Mouse (Mus musculus) 3134 (cell line): ENCODE data around the gene Gm20695.
"Not testable (repeated sequence)": the region's sequence is repeated elsewhere in the genome, so short reads cannot be mapped to it uniquely, and the experiment has no call there.

Source experiments
- DNase-seq: peaks from one replicate; pipeline ENCODE4 v3.0.0-alpha.2; 2011; ENCODE audit warnings: low spot score; ENCODE audit not compliant: insufficient read length; ENCODE audit errors: extremely low read depth

Gm20695 gene

GRCm38 (mm10) chr16:3884201-3885064, at the start of gene Gm20695, which contains the start of gene Zfp597:
TSS of gene Gm20695 (plus strand) at chr16:3884648.
TSS of gene Zfp597 (minus strand) at chr16:3884561.
- DNase-seq: peak; percentile 98

GRCm38 (mm10) chr16:3835461-3835860, 49.0 kb upstream of the Gm20695 start:
- DNase-seq: no peak

- no peak for DNase-seq
Measured at GRCm38 (mm10) chr16:3839157-3839885, 45.1 kb upstream of the Gm20695 start.

GRCm38 (mm10) chr16:3842989-3843388, 41.5 kb upstream of the Gm20695 start:
- DNase-seq: no peak

GRCm38 (mm10) chr16:3843796-3844195, 40.7 kb upstream of the Gm20695 start:
- no peak for DNase-seq

GRCm38 (mm10) chr16:3846711-3847518, 37.5 kb upstream of the Gm20695 start, which contains the start of gene Zfp174:
TSS of gene Zfp174 (plus strand) at chr16:3847268.
- DNase-seq: peak; percentile 92

- DNase-seq: no peak
Measured at GRCm38 (mm10) chr16:3847871-3848270, 36.6 kb upstream of the Gm20695 start.

- no peak for DNase-seq
Measured at GRCm38 (mm10) chr16:3848416-3848815, 36.0 kb upstream of the Gm20695 start.

- DNase-seq: not testable (repeated sequence)
Measured at GRCm38 (mm10) chr16:3851301-3851700, 33.1 kb upstream of the Gm20695 start.

- DNase-seq: no peak
Measured at GRCm38 (mm10) chr16:3852586-3852985, 31.9 kb upstream of the Gm20695 start.

GRCm38 (mm10) chr16:3854437-3855182, 29.8 kb upstream of the Gm20695 start:
- no peak for DNase-seq

- no peak for DNase-seq
Measured at GRCm38 (mm10) chr16:3855776-3856175, 28.7 kb upstream of the Gm20695 start.

GRCm38 (mm10) chr16:3859254-3859653, 25.2 kb upstream of the Gm20695 start:
- no peak for DNase-seq

GRCm38 (mm10) chr16:3871815-3872214, 12.6 kb upstream of the Gm20695 start:
- no peak for DNase-seq

- peak; percentile 18 for DNase-seq
Measured at GRCm38 (mm10) chr16:3872216-3873047, 12.0 kb upstream of the Gm20695 start, which contains the start of gene Naa60. TSS of gene Naa60 (plus strand) at chr16:3872375.

- DNase-seq: no peak
Measured at GRCm38 (mm10) chr16:3876346-3876745, 8.1 kb upstream of the Gm20695 start.

GRCm38 (mm10) chr16:3885065-3885670, 720 bp downstream of the Gm20695 start:
- DNase-seq: no peak

GRCm38 (mm10) chr16:3891621-3892295, 7.3 kb downstream of the Gm20695 start:
- no peak for DNase-seq
